Mouse (Mus musculus): Measurements from ENCODE around the gene Mrps5.

GRCm38 (mm10) chr2:127646875-127647274 lies 59.9 kb downstream of the Mrps5 start:
- no peak for TF ChIP-seq CTCF (IDR thresholded peaks at IDR 0.05; ENCODE audit: low read depth, low read length)
- no peak for TF ChIP-seq GATA1 (IDR thresholded peaks at IDR 0.05; ENCODE audit: borderline replicate concordance, low read length)
- TF ChIP-seq TAL1 (conservative IDR thresholded peaks at IDR 0.05; ENCODE audit: low read depth, low read length): no peak
- TF ChIP-seq GATA2 (IDR thresholded peaks at IDR 0.05; ENCODE audit: borderline replicate concordance, low read depth, low read length): no peak
- no peak for TF ChIP-seq POLR2AphosphoS5 (IDR thresholded peaks at IDR 0.05; ENCODE audit: insufficient replicate concordance, low read depth, low read length)
